Mouse (Mus musculus): ENCODE data around the gene Taf6l. TPM values are rescaled to one million over a fixed set of nuclear protein-coding genes. Genes with fewer than 3 reads are reported as not detected.
A peak's percentile ranks its signal among the peaks of the same experiment; 100 is the strongest.

Taf6l gene
- polyA plus RNA-seq, 1 experiment = 9.0 TPM

- peak within 1 kb of the TSS; percentile 97 for H3K4me3 ChIP-seq (replicated peaks; ENCODE audit: extremely low read depth, low read depth, low read length)
- WGBS = under 1% methylated on average over 33 of the region's 33 CpGs
- DNase-seq = peak; percentile 92
- no peak for TF ChIP-seq CTCF (IDR thresholded peaks at IDR 0.05; ENCODE audit: insufficient read depth, low read length)
- TF ChIP-seq POLR2A (IDR thresholded peaks at IDR 0.05; ENCODE audit: borderline replicate concordance, extremely low read depth, low read depth, low read length) = peak; percentile 89; the same call in 1 of the 2 replicates
- H3K4me1 ChIP-seq (ENCODE audit: control insufficient read depth, insufficient read depth, low read length) = peaks cover 9% of the 10 kb centered on the region
Measured at GRCm38 (mm10) chr19:8818801-8819595, 32.8 kb upstream of the Taf6l start, which contains the start of gene Ttc9c. Ttc9c (minus strand) TSS chr19:8819333.

- TF ChIP-seq POLR2A (IDR thresholded peaks at IDR 0.05; ENCODE audit: borderline replicate concordance, extremely low read depth, low read depth, low read length) (no peak), CTCF (IDR thresholded peaks at IDR 0.05; ENCODE audit: insufficient read depth, low read length) (no peak)
- 8% methylated on average over 14 of the region's 14 CpGs for WGBS
- Histone ChIP-seq H3K4me1 (ENCODE audit: control insufficient read depth, insufficient read depth, low read length) (peaks cover 9% of the 10 kb centered on the region), H3K4me3 (replicated peaks; ENCODE audit: extremely low read depth, low read depth, low read length) (peak overlapping the region; percentile 80)
- DNase-seq = no peak
Measured at GRCm38 (mm10) chr19:8818301-8818798, 32.1 kb upstream of the Taf6l start.

GRCm38 (mm10) chr19:8817001-8817400 is 30.8 kb upstream of the Taf6l start:
- no peak for DNase-seq
- 62% methylated on average over 3 of the region's 3 CpGs for whole genome bisulfite sequencing
- Histone ChIP-seq H3K4me1 (ENCODE audit: control insufficient read depth, insufficient read depth, low read length) (peaks cover 6% of the 10 kb centered on the region), H3K4me3 (replicated peaks; ENCODE audit: extremely low read depth, low read depth, low read length) (no peak overlapping the region)
- TF ChIP-seq CTCF (IDR thresholded peaks at IDR 0.05; ENCODE audit: insufficient read depth, low read length) = no peak
- no peak for TF ChIP-seq POLR2A (IDR thresholded peaks at IDR 0.05; ENCODE audit: borderline replicate concordance, extremely low read depth, low read depth, low read length)

- TF ChIP-seq POLR2A (IDR thresholded peaks at IDR 0.05; ENCODE audit: borderline replicate concordance, extremely low read depth, low read depth, low read length) (no peak), CTCF (IDR thresholded peaks at IDR 0.05; ENCODE audit: insufficient read depth, low read length) (no peak)
- Histone ChIP-seq H3K4me3 (replicated peaks; ENCODE audit: extremely low read depth, low read depth, low read length) (no peak overlapping the region), H3K4me1 (ENCODE audit: control insufficient read depth, insufficient read depth, low read length) (peaks cover 4% of the 10 kb centered on the region)
- no peak for DNase-seq
- 69% methylated on average over 11 of the region's 11 CpGs for WGBS
Measured at GRCm38 (mm10) chr19:8815812-8816211, 29.6 kb upstream of the Taf6l start.

- WGBS = 88% methylated on average over 5 of the region's 5 CpGs
- TF ChIP-seq CTCF (IDR thresholded peaks at IDR 0.05; ENCODE audit: insufficient read depth, low read length) (no peak), POLR2A (IDR thresholded peaks at IDR 0.05; ENCODE audit: borderline replicate concordance, extremely low read depth, low read depth, low read length) (no peak)
- H3K4me1 ChIP-seq (ENCODE audit: control insufficient read depth, insufficient read depth, low read length) = 0 out of 2 replicates have a peak, but pooled peaks cover 2% of the 10 kb centered on the region
- DNase-seq = no peak
- H3K4me3 ChIP-seq (replicated peaks; ENCODE audit: extremely low read depth, low read depth, low read length) = no peak overlapping the region
Measured at GRCm38 (mm10) chr19:8806810-8807209, 20.6 kb upstream of the Taf6l start.

GRCm38 (mm10) chr19:8803879-8804660 is 17.9 kb upstream of the Taf6l start:
- TF ChIP-seq CTCF (IDR thresholded peaks at IDR 0.05; ENCODE audit: insufficient read depth, low read length) (no peak), POLR2A (IDR thresholded peaks at IDR 0.05; ENCODE audit: borderline replicate concordance, extremely low read depth, low read depth, low read length) (no peak)
- Histone ChIP-seq H3K4me1 (ENCODE audit: control insufficient read depth, insufficient read depth, low read length) (0 out of 2 replicates have a peak, but pooled peaks cover 2% of the 10 kb centered on the region), H3K4me3 (replicated peaks; ENCODE audit: extremely low read depth, low read depth, low read length) (no peak overlapping the region)
- no peak for DNase-seq
- WGBS = 91% methylated on average over 11 of the region's 11 CpGs

GRCm38 (mm10) chr19:8803204-8803780 is 17.1 kb upstream of the Taf6l start:
- Histone ChIP-seq H3K4me1 (ENCODE audit: control insufficient read depth, insufficient read depth, low read length) (0 out of 2 replicates have a peak, but pooled peaks cover 2% of the 10 kb centered on the region), H3K4me3 (replicated peaks; ENCODE audit: extremely low read depth, low read depth, low read length) (no peak overlapping the region)
- 85% methylated on average over 9 of the region's 9 CpGs for WGBS
- TF ChIP-seq POLR2A (IDR thresholded peaks at IDR 0.05; ENCODE audit: borderline replicate concordance, extremely low read depth, low read depth, low read length) (no peak), CTCF (IDR thresholded peaks at IDR 0.05; ENCODE audit: insufficient read depth, low read length) (no peak)
- DNase-seq = no peak

- peak; percentile 90 for DNase-seq
- H3K4me3 ChIP-seq (replicated peaks; ENCODE audit: extremely low read depth, low read depth, low read length) = peak within 1 kb of the TSS; percentile 84
- peaks cover 5% of the 10 kb centered on the region; the same call in 1 of the 2 replicates for H3K4me1 ChIP-seq (ENCODE audit: control insufficient read depth, insufficient read depth, low read length)
- WGBS = under 1% methylated on average over 30 of the region's 30 CpGs
- TF ChIP-seq POLR2A (IDR thresholded peaks at IDR 0.05; ENCODE audit: borderline replicate concordance, extremely low read depth, low read depth, low read length) = peak; percentile 82; the same call in 1 of the 2 replicates
- TF ChIP-seq CTCF (IDR thresholded peaks at IDR 0.05; ENCODE audit: insufficient read depth, low read length) = no peak
Measured at GRCm38 (mm10) chr19:8802130-8802821, 16.1 kb upstream of the Taf6l start, which contains the start of gene Zbtb3. Zbtb3 (plus strand) TSS chr19:8802555.
